Mouse (Mus musculus) E14TG2a.4 (cell line): Measurements from ENCODE around the gene Gpn2.

Experiments
- H3K27me3 ChIP-seq: 2 replicates; pipeline ENCODE4 v1.6.1; 2014; ENCODE audit warnings: low read length, control low read depth; ENCODE audit not compliant: insufficient read depth
- H3K36me3 ChIP-seq: 2 replicates; pipeline ENCODE4 v1.6.1; 2014; ENCODE audit warnings: low read length, control low read depth; ENCODE audit not compliant: insufficient read depth
- H3K4me1 ChIP-seq: replicated peaks from 2 replicates; pipeline ENCODE4 v1.6.1; 2014; ENCODE audit warnings: low read depth, low read length, control low read depth
- H3K4me3 ChIP-seq: replicated peaks from 2 replicates; pipeline ENCODE4 v1.5.1; 2014; ENCODE audit warnings: mild to moderate bottlenecking, low read length
- H3K9me3 ChIP-seq: 2 replicates; pipeline ENCODE4 v1.6.1; 2014; ENCODE audit warnings: low read length, control low read depth
- CTCF ChIP-seq: conservative IDR thresholded peaks from 2 replicates; pipeline ENCODE4 v1.5.1; 2014; ENCODE audit warnings: low read length
- NANOG ChIP-seq: IDR thresholded peaks from 2 replicates; pipeline ENCODE4 v1.6.1; 2014; ENCODE audit warnings: borderline replicate concordance, low read length, mixed read lengths
- POU5F1 ChIP-seq: IDR thresholded peaks from 2 replicates; pipeline ENCODE4 v1.6.1; 2014; ENCODE audit warnings: low read length, borderline replicate concordance

The Gpn2 gene

DNA sequence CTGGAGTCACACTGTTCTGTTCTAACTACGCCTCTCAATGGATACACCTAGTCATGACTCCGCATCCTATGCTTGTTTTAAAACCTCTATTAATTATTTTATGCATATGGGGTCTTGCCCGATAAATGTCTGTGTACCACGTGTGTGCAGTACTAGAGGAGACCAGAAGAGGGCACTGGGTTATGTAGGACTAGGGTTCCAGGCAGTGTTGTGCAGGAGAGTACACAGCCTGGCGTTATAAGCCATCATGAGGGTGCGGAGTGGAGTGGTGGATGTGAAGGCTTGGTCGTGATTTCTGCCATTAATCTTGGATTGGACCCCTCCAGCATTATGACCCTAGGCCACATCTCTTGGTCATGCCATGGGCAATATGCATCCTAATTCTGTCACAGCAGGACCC is 28.3 kb downstream of the Gpn2 start:
- Histone ChIP-seq H3K9me3 (no peaks in the 10 kb centered on the region), H3K4me3 (no peak overlapping the region), H3K4me1 (peaks cover 87% of the 10 kb centered on the region), H3K36me3 (peaks cover 92% of the 10 kb centered on the region), H3K27me3 (no peaks in the 10 kb centered on the region)
- no peak for TF ChIP-seq NANOG
- no peak for TF ChIP-seq POU5F1
- peak; percentile 55 for TF ChIP-seq CTCF

DNA sequence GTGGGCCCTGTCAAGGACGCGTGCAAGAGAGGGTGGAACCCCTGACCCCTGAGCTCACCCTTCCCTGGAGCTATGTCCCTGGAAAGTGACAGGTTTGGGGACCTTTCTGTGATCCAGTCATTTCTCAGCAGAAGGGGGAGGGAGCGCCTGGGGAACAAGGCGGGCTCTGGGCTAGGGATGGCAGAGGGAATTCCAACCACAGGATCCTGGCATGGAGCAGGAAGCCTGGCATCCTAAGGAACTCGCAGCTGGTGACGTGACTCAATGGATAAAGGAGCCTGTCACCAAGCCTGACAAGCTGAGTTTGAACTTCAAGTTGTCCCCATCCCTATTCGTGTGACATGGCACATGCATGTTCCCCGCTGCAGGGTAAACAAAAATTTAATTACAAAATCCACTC is 28.9 kb downstream of the Gpn2 start:
- Histone ChIP-seq H3K4me1 (peaks cover 85% of the 10 kb centered on the region), H3K9me3 (no peaks in the 10 kb centered on the region), H3K27me3 (no peaks in the 10 kb centered on the region), H3K4me3 (no peak overlapping the region), H3K36me3 (peaks cover 92% of the 10 kb centered on the region)
- TF ChIP-seq NANOG (no peak), CTCF (no peak), POU5F1 (no peak)

- Histone ChIP-seq H3K36me3 (peaks cover 87% of the 10 kb centered on the region), H3K4me3 (peak overlapping the region; percentile 6; the same call in 1 of the 2 replicates)
Observed at GRCm38 (mm10) chr4:133613867-133614266, 29.7 kb downstream of the Gpn2 start.

GRCm38 (mm10) chr4:133614274-133614761 is 30.2 kb downstream of the Gpn2 start:
- Histone ChIP-seq H3K27me3 (no peaks in the 10 kb centered on the region), H3K4me1 (peaks cover 77% of the 10 kb centered on the region), H3K36me3 (peaks cover 85% of the 10 kb centered on the region), H3K9me3 (no peaks in the 10 kb centered on the region), H3K4me3 (peak overlapping the region; percentile 6; the same call in 1 of the 2 replicates)
- TF ChIP-seq NANOG (no peak), CTCF (no peak), POU5F1 (no peak)

More at GRCm38 (mm10) chr4:133613867-133614266, 29.7 kb downstream of the Gpn2 start:
- no peak for TF ChIP-seq CTCF
- TF ChIP-seq POU5F1 = no peak
- no peak for TF ChIP-seq NANOG
- H3K4me1 ChIP-seq = peaks cover 77% of the 10 kb centered on the region
- H3K27me3 ChIP-seq = no peaks in the 10 kb centered on the region
- no peaks in the 10 kb centered on the region for H3K9me3 ChIP-seq

DNA sequence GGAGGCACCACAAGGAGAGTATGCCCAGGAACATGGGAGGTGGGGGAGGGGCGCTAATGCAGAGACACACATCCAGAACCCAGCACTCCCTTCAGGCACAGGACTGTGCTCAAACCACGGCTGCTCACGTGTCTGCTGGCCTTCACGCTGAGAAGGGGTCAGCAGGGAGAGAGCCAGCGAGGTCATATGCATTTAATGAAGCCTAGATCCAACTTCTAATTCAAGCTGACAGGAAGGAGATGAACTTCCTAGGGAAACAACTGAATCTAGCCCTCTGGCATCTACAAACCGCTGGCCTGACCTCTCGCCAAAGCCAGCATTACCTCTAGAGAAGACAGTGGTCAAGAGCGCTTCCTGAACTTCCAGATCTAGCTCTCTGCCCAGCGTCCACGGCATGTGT is 31.3 kb downstream of the Gpn2 start:
- no peaks in the 10 kb centered on the region for H3K27me3 ChIP-seq
- H3K9me3 ChIP-seq = no peaks in the 10 kb centered on the region
- no peak overlapping the region for H3K4me3 ChIP-seq
- peaks cover 77% of the 10 kb centered on the region for H3K4me1 ChIP-seq
- H3K36me3 ChIP-seq = peaks cover 84% of the 10 kb centered on the region
- TF ChIP-seq POU5F1 = no peak
- TF ChIP-seq CTCF = no peak
- TF ChIP-seq NANOG = no peak

GRCm38 (mm10) chr4:133617936-133618335 is 33.8 kb downstream of the Gpn2 start:
- Histone ChIP-seq H3K4me3 (no peak overlapping the region), H3K27me3 (no peaks in the 10 kb centered on the region), H3K9me3 (no peaks in the 10 kb centered on the region), H3K36me3 (peaks cover 78% of the 10 kb centered on the region), H3K4me1 (peaks cover 79% of the 10 kb centered on the region)
- TF ChIP-seq CTCF (no peak), NANOG (no peak), POU5F1 (no peak)

DNA sequence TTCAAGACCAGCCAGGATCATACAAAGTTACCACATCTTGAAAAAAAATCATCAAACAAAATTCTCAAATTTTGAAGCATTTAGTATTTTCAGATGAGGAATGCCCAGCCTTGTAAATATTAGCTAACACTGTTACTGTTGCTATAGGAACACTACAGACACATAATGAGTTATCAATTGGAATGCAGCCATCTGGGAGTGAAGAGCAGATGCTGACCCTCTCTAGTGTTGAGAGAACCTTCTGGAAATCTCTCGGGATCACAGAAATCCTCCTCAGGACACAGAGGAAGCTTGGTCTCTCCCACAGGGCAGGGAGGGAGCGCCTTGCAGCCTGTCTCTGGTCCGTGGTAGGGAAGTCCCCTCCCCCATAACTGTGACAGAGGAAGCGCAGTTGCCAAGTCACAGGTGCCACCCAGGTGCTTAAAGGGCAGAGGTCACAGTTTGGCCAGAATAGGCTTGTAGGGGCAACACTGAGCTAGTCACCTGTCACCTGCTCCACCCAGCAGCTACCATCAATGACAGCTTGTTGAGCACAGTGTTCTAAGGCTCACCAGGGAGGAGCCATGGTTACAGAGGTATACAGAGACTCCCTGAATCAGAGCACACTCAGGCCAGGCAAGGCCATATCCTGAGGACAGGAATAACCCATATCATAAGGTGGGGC is 35.4 kb downstream of the Gpn2 start:
- Histone ChIP-seq H3K4me1 (peaks cover 75% of the 10 kb centered on the region), H3K36me3 (peaks cover 72% of the 10 kb centered on the region), H3K9me3 (no peaks in the 10 kb centered on the region), H3K27me3 (no peaks in the 10 kb centered on the region), H3K4me3 (no peak overlapping the region)
- TF ChIP-seq CTCF (no peak), NANOG (no peak), POU5F1 (no peak)

DNA sequence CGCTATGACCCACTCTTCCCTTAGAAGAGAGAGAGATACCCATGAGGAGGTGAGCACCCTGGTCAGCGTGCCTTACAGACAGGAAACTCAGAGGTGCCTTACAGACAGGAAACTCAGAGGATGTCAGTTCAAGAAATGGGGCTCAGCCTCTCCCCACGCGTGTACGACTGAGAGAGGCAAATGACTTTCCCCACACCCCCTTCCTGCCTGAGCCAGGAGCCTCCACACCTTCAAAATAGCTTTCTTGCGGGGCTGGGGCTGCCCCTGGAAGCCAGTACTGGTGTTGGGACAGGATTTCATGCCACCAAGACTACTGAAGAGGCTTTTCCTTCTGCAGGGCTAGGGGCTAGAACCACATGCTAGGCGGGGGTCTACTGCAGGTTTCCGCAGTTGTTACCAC is 36.5 kb downstream of the Gpn2 start:
- TF ChIP-seq POU5F1 (no peak), NANOG (no peak), CTCF (no peak)
- Histone ChIP-seq H3K36me3 (peaks cover 67% of the 10 kb centered on the region), H3K9me3 (no peaks in the 10 kb centered on the region), H3K27me3 (no peaks in the 10 kb centered on the region), H3K4me1 (peaks cover 75% of the 10 kb centered on the region), H3K4me3 (no peak overlapping the region)

- H3K4me1 ChIP-seq = peaks cover 76% of the 10 kb centered on the region
- no peak for TF ChIP-seq NANOG
- H3K4me3 ChIP-seq = peak overlapping the region; percentile 39
Observed at GRCm38 (mm10) chr4:133622161-133622695, 38.1 kb downstream of the Gpn2 start.

More at GRCm38 (mm10) chr4:133622161-133622695, 38.1 kb downstream of the Gpn2 start:
- H3K9me3 ChIP-seq = no peaks in the 10 kb centered on the region
- H3K27me3 ChIP-seq = no peaks in the 10 kb centered on the region
- peaks cover 65% of the 10 kb centered on the region for H3K36me3 ChIP-seq
